Mouse (Mus musculus): Measurements from ENCODE around the gene Slc28a3. TPM values are rescaled to one million over a fixed set of nuclear protein-coding genes. Genes with fewer than 3 reads are reported as not detected.

Gene Slc28a3
- polyA plus RNA-seq (2015; fragmentation: Nextera tagmentation; extraction: Ambion mirVana) = not detected in 2 replicates

DNA sequence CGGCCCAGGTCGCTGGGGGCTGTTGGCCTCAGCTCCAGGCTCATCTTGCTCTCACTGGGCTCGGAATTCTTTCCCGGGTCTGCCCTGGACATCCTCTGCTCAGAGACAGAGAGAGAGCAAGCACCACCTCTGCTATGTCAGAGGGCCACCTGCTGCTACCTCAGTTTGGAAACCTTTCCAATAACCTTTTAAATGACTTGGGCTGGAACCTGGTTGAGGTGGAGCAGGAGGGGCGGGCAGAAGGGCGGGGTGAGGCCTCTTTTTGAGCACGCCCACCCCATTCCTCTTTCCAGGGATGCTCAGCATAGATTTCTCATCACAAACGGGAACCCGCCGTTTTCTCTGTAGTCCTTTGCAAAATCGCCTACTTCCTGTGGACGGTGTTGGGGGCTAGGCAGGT, at the start of gene Slc28a3:
TSS of gene Slc28a3 (minus strand) at position 162 of the 400 bp plus-strand sequence.
- WGBS = 15% methylated on average over 12 of the region's 12 CpGs
- no peaks in the 10 kb centered on the region for H3K9me3 ChIP-seq
- no peak within 1 kb of the TSS for H3K27ac ChIP-seq (replicated peaks)

DNA sequence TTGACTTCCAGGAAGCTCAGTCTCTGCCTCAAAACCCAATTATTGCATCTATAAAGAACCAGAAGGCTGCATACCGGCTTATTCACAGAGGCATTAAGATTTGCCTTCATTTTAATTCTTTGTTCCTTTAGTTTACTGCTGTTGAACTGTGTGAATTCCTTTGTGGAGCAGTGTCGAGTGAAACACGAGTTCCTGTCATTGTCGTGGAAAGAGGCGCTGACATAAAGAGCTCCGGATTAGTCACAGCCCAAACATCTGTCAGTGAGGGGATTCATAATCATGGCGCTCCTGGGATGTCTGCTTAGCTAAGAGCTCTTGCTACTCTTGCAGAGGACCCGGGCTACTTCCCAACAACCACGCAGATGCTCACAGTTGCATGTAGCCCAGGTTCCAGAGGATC, 47.3 kb upstream of the Slc28a3 start:
- Histone ChIP-seq H3K36me3 (no peaks in the 10 kb centered on the region), H3K4me3 (no peak overlapping the region), H3K27me3 (replicated peaks) (no peaks in the 10 kb centered on the region), H3K9me3 (no peaks in the 10 kb centered on the region), H3K4me2 (no peak overlapping the region), H3K4me1 (peaks cover 2% of the 10 kb centered on the region; the same call in 1 of the 2 replicates), H3K27ac (replicated peaks) (no peak overlapping the region), H3K9ac (no peak overlapping the region)
- 30% methylated on average over 9 of the region's 9 CpGs for WGBS
- ATAC-seq (ENCODE audit: extremely low read depth, insufficient number of reproducible peaks, low FRiP score, low TSS enrichment) = no peak

More for the DNA sequence above, at the start of gene Slc28a3:
- ATAC-seq (ENCODE audit: extremely low read depth, insufficient number of reproducible peaks, low FRiP score, low TSS enrichment) = no peak
- no peaks in the 10 kb centered on the region for H3K36me3 ChIP-seq
- H3K4me2 ChIP-seq = no peak within 1 kb of the TSS
- H3K4me3 ChIP-seq = no peak within 1 kb of the TSS
- no peaks in the 10 kb centered on the region for H3K4me1 ChIP-seq
- peaks cover 32% of the 10 kb centered on the region for H3K27me3 ChIP-seq (replicated peaks)
- no peak within 1 kb of the TSS for H3K9ac ChIP-seq

DNA sequence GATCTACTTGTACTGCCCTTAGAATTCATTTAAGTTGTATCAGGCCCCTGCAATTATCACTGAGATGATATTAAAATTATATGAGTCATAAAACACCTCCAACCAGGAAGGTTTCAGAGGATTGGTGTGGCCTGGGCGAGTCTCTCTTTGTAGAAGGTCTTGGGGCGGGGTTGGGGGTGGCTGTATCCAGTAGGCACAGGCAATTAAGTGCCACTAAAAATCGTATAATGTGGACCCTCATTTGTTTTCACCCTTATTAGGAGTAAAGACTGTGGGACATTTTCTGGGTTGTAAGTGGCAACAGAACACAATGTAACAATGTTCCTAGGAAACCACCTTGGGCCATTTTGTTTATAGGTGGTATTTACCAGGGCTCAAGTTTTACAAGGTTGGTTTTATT, 46.2 kb upstream of the Slc28a3 start:
- Histone ChIP-seq H3K27me3 (replicated peaks) (no peaks in the 10 kb centered on the region), H3K36me3 (no peaks in the 10 kb centered on the region), H3K4me2 (no peak overlapping the region), H3K4me1 (peaks cover 2% of the 10 kb centered on the region; the same call in 1 of the 2 replicates), H3K9ac (no peak overlapping the region), H3K4me3 (no peak overlapping the region), H3K9me3 (no peaks in the 10 kb centered on the region), H3K27ac (replicated peaks) (no peak overlapping the region)
- WGBS = 82% methylated on average over 3 of the region's 3 CpGs
- ATAC-seq (ENCODE audit: extremely low read depth, insufficient number of reproducible peaks, low FRiP score, low TSS enrichment) = no peak

DNA sequence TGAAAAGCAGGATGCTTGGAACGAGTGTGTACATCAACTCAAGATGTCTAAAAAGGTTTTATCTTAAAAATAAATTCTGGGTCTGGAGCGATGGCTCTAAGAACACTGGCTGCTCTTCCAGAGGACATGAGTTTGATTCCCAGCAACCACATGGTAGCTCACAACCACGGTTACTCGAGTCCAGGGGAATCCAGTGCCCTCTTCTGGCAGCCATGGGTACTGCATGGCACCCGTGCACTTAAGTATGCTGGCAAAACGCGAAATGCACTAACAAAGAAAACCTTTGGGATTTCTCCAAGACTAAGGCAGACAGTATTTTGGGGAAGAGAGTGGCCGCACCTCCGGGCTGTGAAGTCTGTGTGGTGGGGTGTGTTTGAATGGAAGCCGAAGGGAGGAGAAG, 44.9 kb upstream of the Slc28a3 start:
- peaks cover 2% of the 10 kb centered on the region; the same call in 1 of the 2 replicates for H3K4me1 ChIP-seq
- H3K27ac ChIP-seq (replicated peaks) = no peak overlapping the region
- H3K4me2 ChIP-seq = no peak overlapping the region
- H3K9me3 ChIP-seq = no peaks in the 10 kb centered on the region
- WGBS = 67% methylated on average over 10 of the region's 10 CpGs
- H3K36me3 ChIP-seq = no peaks in the 10 kb centered on the region
- no peak for ATAC-seq (ENCODE audit: extremely low read depth, insufficient number of reproducible peaks, low FRiP score, low TSS enrichment)
- H3K27me3 ChIP-seq (replicated peaks) = no peaks in the 10 kb centered on the region
- no peak overlapping the region for H3K4me3 ChIP-seq
- no peak overlapping the region for H3K9ac ChIP-seq

DNA sequence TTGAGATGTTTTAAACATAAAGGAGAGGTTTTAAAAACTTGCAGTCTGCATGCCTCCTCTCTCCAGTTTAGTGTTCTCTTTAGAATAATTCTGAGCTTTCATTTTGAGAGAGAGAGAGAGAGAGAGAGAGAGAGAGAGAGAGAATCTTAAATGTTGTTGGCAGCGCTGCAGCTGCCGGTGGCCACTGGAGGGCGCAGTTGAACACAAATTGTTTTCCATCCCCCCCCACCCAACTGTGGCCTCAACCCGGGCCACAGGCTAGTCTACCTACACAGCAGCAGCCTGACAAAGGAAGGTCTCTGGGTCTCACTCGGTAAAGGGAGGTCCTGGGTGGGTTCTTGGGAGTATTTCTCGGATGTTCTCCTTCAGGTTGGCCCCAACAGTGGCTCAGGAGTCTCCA, 29.7 kb upstream of the Slc28a3 start:
- H3K4me1 ChIP-seq = no peaks in the 10 kb centered on the region
- no peaks in the 10 kb centered on the region for H3K9me3 ChIP-seq
- H3K9ac ChIP-seq = no peak overlapping the region
- H3K27me3 ChIP-seq (replicated peaks) = peaks cover 13% of the 10 kb centered on the region
- H3K27ac ChIP-seq (replicated peaks) = no peak overlapping the region
- WGBS = 11% methylated on average over 6 of the region's 6 CpGs
- no peak for ATAC-seq (ENCODE audit: extremely low read depth, insufficient number of reproducible peaks, low FRiP score, low TSS enrichment)
- H3K36me3 ChIP-seq = no peaks in the 10 kb centered on the region
- no peak overlapping the region for H3K4me3 ChIP-seq
- no peak overlapping the region for H3K4me2 ChIP-seq

DNA sequence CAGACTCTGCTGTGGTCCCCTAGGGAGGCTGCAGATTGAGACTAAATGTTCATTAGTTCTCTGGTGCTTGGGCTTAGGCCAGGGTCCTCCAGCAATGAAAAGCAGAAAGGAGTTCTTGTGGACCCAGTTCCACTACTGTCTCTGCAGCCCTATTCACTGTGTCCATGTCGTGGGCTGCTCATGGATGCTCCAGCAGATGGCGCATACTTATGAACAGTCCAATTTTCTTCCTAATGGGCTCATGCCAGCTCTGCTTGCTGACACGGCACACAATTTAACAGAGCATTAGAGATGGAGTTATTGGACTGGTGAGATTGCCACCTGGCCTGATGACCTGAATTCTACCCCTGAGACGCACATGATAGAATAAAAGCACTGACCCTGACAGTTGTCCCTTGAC, 28.3 kb upstream of the Slc28a3 start:
- H3K27me3 ChIP-seq (replicated peaks) = peaks cover 13% of the 10 kb centered on the region
- H3K4me1 ChIP-seq = peaks cover under 1% of the 10 kb centered on the region
- ATAC-seq (ENCODE audit: extremely low read depth, insufficient number of reproducible peaks, low FRiP score, low TSS enrichment) = no peak
- H3K36me3 ChIP-seq = no peaks in the 10 kb centered on the region
- H3K4me2 ChIP-seq = no peak overlapping the region
- no peak overlapping the region for H3K4me3 ChIP-seq
- no peak overlapping the region for H3K9ac ChIP-seq
- 50% methylated on average over 4 of the region's 4 CpGs for WGBS
- no peak overlapping the region for H3K27ac ChIP-seq (replicated peaks)
- no peaks in the 10 kb centered on the region for H3K9me3 ChIP-seq

DNA sequence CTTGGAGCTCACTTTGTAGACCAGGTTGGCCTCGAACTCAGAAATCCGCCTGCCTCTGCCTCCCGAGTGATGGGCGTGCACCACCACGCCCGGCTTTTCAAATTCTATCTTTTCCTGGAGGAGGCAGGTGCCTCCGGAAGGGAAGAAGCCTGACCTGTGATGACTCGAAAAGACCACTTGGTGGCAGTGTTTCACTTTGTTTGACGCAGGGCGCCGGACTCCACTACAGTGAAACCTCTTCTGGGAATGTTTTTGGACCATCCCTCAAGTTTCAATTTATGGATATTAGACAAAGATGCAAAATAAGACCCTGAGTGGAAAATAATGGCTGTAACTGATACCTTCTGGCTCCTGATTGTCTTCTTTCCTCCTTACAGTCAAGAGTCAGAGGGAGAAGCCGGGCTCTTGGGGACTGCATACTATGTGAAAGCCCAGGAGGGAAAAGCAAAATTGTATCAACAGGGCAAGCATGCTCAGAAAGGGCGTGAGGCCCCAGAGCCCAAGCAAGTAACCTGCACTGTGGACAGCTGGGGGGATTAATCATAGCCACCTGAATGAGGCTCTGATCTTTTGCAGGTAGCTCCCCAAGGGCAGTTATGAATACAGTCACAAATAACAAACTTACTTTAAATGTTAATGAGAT, 26.8 kb upstream of the Slc28a3 start:
- ATAC-seq (ENCODE audit: extremely low read depth, insufficient number of reproducible peaks, low FRiP score, low TSS enrichment) = no peak
- H3K4me3 ChIP-seq = no peak overlapping the region
- WGBS = 14% methylated on average over 13 of the region's 13 CpGs

DNA sequence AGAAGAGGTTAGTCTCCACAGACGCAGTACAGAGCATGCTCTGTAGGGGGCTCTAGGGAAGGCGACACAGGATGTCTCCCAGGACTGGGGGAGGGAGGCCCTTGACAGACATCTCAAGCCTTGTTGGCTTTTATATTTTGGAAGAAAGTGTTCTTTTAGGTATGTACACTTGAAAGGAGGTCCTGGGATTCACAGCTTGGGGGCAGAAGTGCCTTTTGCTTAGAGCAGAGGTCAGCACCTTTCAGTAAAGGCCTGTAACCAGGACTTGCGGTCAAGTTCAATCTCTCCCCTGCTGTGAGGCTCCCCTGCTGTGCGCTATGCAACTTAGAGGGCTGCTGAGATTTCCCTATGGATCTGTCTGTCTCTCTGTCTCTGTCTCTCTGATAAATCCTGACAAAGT, 23.2 kb upstream of the Slc28a3 start:
- peak overlapping the region; percentile 53 for H3K4me2 ChIP-seq

More for the DNA sequence above, 26.8 kb upstream of the Slc28a3 start:
- H3K27ac ChIP-seq (replicated peaks) = no peak overlapping the region
- no peak overlapping the region for H3K4me2 ChIP-seq
- no peak overlapping the region for H3K9ac ChIP-seq
- H3K27me3 ChIP-seq (replicated peaks) = peaks cover 21% of the 10 kb centered on the region
- H3K9me3 ChIP-seq = no peaks in the 10 kb centered on the region
- H3K36me3 ChIP-seq = no peaks in the 10 kb centered on the region
- H3K4me1 ChIP-seq = peaks cover 9% of the 10 kb centered on the region

DNA sequence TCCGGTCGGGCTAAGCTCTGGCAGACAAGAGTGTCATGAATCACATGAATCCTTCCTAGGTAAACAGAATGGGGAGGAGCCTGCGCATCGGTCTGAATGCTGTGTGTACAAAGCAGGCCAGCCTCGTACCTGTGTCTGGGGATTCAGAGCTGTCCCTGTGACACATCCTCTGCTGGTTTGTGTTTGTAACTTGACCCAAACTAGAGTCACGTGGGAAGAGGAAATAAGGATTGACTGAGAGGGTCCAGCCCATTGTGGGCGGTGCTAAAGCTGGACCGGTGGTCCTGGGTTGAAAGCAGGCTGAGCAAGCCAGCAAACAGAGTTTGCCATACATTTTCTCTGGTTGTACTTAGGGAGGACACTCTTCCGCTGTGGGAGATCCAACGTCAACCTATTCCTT, 20.1 kb upstream of the Slc28a3 start:
- H3K9me3 ChIP-seq = no peaks in the 10 kb centered on the region
- no peak overlapping the region for H3K4me3 ChIP-seq
- no peak for ATAC-seq (ENCODE audit: extremely low read depth, insufficient number of reproducible peaks, low FRiP score, low TSS enrichment)
- peaks cover 17% of the 10 kb centered on the region for H3K4me1 ChIP-seq
- peaks cover 9% of the 10 kb centered on the region; the same call in 1 of the 2 replicates for H3K27me3 ChIP-seq (replicated peaks)
- H3K9ac ChIP-seq = no peak overlapping the region
- H3K36me3 ChIP-seq = no peaks in the 10 kb centered on the region
- H3K4me2 ChIP-seq = no peak overlapping the region
- no peak overlapping the region for H3K27ac ChIP-seq (replicated peaks)
- 42% methylated on average over 10 of the region's 10 CpGs for WGBS

More for the DNA sequence above, 23.2 kb upstream of the Slc28a3 start:
- Histone ChIP-seq H3K9ac (no peak overlapping the region), H3K27me3 (replicated peaks) (peaks cover 21% of the 10 kb centered on the region), H3K4me3 (no peak overlapping the region), H3K4me1 (peaks cover 17% of the 10 kb centered on the region), H3K36me3 (no peaks in the 10 kb centered on the region), H3K9me3 (no peaks in the 10 kb centered on the region), H3K27ac (replicated peaks) (no peak overlapping the region)
- 20% methylated on average over 4 of the region's 4 CpGs for WGBS
- no peak for ATAC-seq (ENCODE audit: extremely low read depth, insufficient number of reproducible peaks, low FRiP score, low TSS enrichment)

DNA sequence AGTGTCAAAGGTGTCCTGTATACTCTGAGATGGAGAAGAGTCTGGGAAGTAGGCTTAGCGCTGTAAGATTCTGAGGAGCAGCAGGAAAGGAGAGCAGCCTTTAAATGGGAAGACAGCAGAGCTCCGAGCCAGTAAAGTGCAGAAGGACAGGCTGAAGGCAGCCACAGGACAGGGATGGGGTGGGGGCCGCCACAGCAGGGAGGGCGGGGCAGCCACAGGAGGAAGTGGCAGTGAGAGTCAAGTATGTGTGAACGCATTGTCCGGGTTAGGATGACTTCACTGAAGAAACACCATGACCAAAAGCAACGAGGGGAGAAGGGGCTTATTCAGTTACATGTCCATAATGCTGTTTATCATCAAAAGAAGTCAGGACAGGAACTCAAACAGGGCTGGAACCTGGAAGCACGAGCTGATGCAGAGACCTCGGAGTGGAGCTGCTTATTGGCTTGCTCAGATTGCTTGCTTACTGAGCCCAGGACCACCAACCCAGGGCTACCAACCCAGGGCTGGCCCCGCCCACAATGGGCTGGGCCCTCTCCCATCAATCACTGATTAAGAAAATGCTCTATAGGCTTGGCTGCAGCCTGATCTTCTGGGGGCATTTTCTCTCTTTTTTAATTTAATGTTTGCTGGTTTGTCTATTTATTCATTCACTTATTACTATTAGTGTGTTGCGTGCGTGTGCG, 18.8 kb upstream of the Slc28a3 start:
- ATAC-seq (ENCODE audit: extremely low read depth, insufficient number of reproducible peaks, low FRiP score, low TSS enrichment) = no peak
- H3K4me1 ChIP-seq = peaks cover 17% of the 10 kb centered on the region

DNA sequence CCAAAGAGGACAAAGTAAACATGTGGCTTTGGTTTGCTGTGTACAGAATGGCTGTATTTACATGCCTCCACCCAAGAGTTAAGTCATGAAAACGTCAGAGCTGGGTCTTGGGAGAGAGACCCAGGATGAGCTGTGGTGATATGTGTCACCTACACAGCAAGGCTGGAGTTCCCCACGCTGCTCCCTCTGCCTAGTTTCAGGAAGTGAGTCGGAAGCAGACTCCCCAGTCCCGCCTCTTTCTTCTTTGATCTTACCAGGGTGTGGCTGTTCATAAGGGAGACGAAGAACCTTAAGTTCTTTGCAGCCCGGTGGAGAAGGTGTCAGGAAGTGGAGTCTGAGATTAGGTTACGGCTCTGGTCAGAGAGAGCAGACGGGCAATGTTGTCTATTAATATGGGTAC, 12.0 kb upstream of the Slc28a3 start:
- no peak overlapping the region for H3K4me3 ChIP-seq
- no peaks in the 10 kb centered on the region for H3K4me1 ChIP-seq
- ATAC-seq (ENCODE audit: extremely low read depth, insufficient number of reproducible peaks, low FRiP score, low TSS enrichment) = no peak
- no peak overlapping the region for H3K27ac ChIP-seq (replicated peaks)
- H3K9me3 ChIP-seq = no peaks in the 10 kb centered on the region
- H3K9ac ChIP-seq = no peak overlapping the region
- WGBS = 29% methylated on average over 8 of the region's 8 CpGs
- H3K27me3 ChIP-seq (replicated peaks) = no peaks in the 10 kb centered on the region
- no peaks in the 10 kb centered on the region for H3K36me3 ChIP-seq
- H3K4me2 ChIP-seq = no peak overlapping the region

More for the DNA sequence above, 18.8 kb upstream of the Slc28a3 start:
- peak overlapping the region; percentile 6; the same call in 1 of the 2 replicates for H3K4me3 ChIP-seq
- H3K27me3 ChIP-seq (replicated peaks) = peaks cover 8% of the 10 kb centered on the region; the same call in 1 of the 2 replicates
- H3K27ac ChIP-seq (replicated peaks) = no peak overlapping the region
- H3K36me3 ChIP-seq = no peaks in the 10 kb centered on the region
- H3K4me2 ChIP-seq = peak overlapping the region; percentile 51
- no peaks in the 10 kb centered on the region for H3K9me3 ChIP-seq
- 23% methylated on average over 13 of the region's 13 CpGs for WGBS
- H3K9ac ChIP-seq = 0 out of 2 replicates have a peak overlapping the region, but pooled peaks have one; percentile 38
